Mouse (Mus musculus) CD4-positive, CD25-positive, alpha-beta regulatory T cell, adult 9 weeks (primary cell): Measurements from ENCODE around the gene Gm28845. TPM values are rescaled to one million over a fixed set of nuclear protein-coding genes. Genes with fewer than 3 reads are reported as not detected.

Experiments used
- polyA plus RNA-seq: library from polyadenylated mRNA; unstranded; fragments of 100-300 nt; shearing (Covaris generic); gene quantifications from one replicate; pipeline ENCODE4 v1.2.1, GENCODE M21; 2017

The Gm28845 gene
- polyA plus RNA-seq: not detected

GRCm38 (mm10) chr1:65119438-65119837 is at the start of gene Gm28845:
TSS of gene Gm28845 (minus strand) at chr1:65119558.

GRCm38 (mm10) chr1:65122574-65123372 is 3.4 kb upstream of the Gm28845 start, which contains the start of gene D630023F18Rik:
TSS of gene D630023F18Rik (minus strand) at chr1:65123214.

GRCm38 (mm10) chr1:65103273-65103672 is 16.1 kb downstream of the Gm28845 start, which contains the start of gene Cryga:
TSS of gene Cryga (minus strand) at chr1:65103373.

GRCm38 (mm10) chr1:65082188-65082587 is 37.2 kb downstream of the Gm28845 start, which contains the start of gene Crygb:
TSS of gene Crygb (minus strand) at chr1:65082288.

GRCm38 (mm10) chr1:65073589-65073988 is 45.8 kb downstream of the Gm28845 start, which contains the start of gene Crygc:
TSS of gene Crygc (minus strand) at chr1:65073689.

GRCm38 (mm10) chr1:65063352-65063751 is 56.0 kb downstream of the Gm28845 start, which contains the start of gene Crygd:
TSS of gene Crygd (minus strand) at chr1:65063452.

GRCm38 (mm10) chr1:65050952-65051351 is 68.4 kb downstream of the Gm28845 start, which contains the start of gene Cryge:
TSS of gene Cryge (minus strand) at chr1:65051149.

Other genes with a start within 250 kb of the Gm28845 start
- 13.3 TPM for gene Plekhm3, start 162.7 kb downstream of the Gm28845 start, polyA plus RNA-seq
- 0.25 TPM for gene Akr1cl, start 86.8 kb downstream of the Gm28845 start, polyA plus RNA-seq
- not detected for gene Cryge, start 68.4 kb downstream of the Gm28845 start, polyA plus RNA-seq
- gene Crygd, start 56.1 kb downstream of the Gm28845 start, polyA plus RNA-seq: not detected
- not detected for gene Crygc, start 45.9 kb downstream of the Gm28845 start, polyA plus RNA-seq
- not detected for gene Crygb, start 37.3 kb downstream of the Gm28845 start, polyA plus RNA-seq
- not detected for gene Cryga, start 16.2 kb downstream of the Gm28845 start, polyA plus RNA-seq
- not detected for gene D630023F18Rik, start 3.7 kb upstream of the Gm28845 start, polyA plus RNA-seq
- gene Idh1, start 66.9 kb upstream of the Gm28845 start, polyA plus RNA-seq: 14.0 TPM
- gene Pikfyve, start 67.1 kb upstream of the Gm28845 start, polyA plus RNA-seq: 30.0 TPM
- gene Pth2r, start 162.5 kb upstream of the Gm28845 start, polyA plus RNA-seq: not detected